Mouse (Mus musculus): Measurements from ENCODE around the gene Rgs6. TPM values are rescaled to one million over a fixed set of nuclear protein-coding genes. Genes with fewer than 3 reads are reported as not detected.
A peak's percentile ranks its signal among the peaks of the same experiment; 100 is the strongest.

Gene Rgs6
- total and polyA plus RNA-seq, 3 experiments, result 7.3 to 12.6 (median 10.2) TPM

GRCm38 (mm10) chr12:83178770-83179169 is 590.7 kb downstream of the Rgs6 start:
- Histone ChIP-seq H3K79me2 (replicated peaks; ENCODE audit: control insufficient read depth, insufficient read depth, low read length) (no peaks in the 10 kb centered on the region), H3K27ac (no peak overlapping the region), H3K27me3 (ENCODE audit: control insufficient read depth, insufficient read depth, low read length) (no peaks in the 10 kb centered on the region), H3K4me1 (ENCODE audit: control insufficient read depth, insufficient read depth, low read length) (no peaks in the 10 kb centered on the region), H3K36me3 (ENCODE audit: control insufficient read depth, insufficient read depth, low read length) (no peaks in the 10 kb centered on the region), H3K4me3 (no peak overlapping the region), H3K9ac (ENCODE audit: low read depth, low read length) (no peak overlapping the region)
- DNase-seq, result no peak
- TF ChIP-seq EP300 (IDR thresholded peaks at IDR 0.05; ENCODE audit: insufficient read depth, low read depth, low read length) (no peak), CTCF (IDR thresholded peaks at IDR 0.05) (no peak), POLR2A (IDR thresholded peaks at IDR 0.05; ENCODE audit: insufficient read depth, low read depth, low read length) (no peak)
- 84% methylated on average over 2 of the region's 2 CpGs for WGBS
- intact Hi-C loops (cut with DNase I), result no loop called here

GRCm38 (mm10) chr12:83179860-83180259 is 591.8 kb downstream of the Rgs6 start:
- Histone ChIP-seq H3K27ac (no peak overlapping the region), H3K36me3 (ENCODE audit: control insufficient read depth, insufficient read depth, low read length) (no peaks in the 10 kb centered on the region), H3K4me3 (no peak overlapping the region), H3K4me1 (ENCODE audit: control insufficient read depth, insufficient read depth, low read length) (no peaks in the 10 kb centered on the region), H3K79me2 (replicated peaks; ENCODE audit: control insufficient read depth, insufficient read depth, low read length) (no peaks in the 10 kb centered on the region), H3K9ac (ENCODE audit: low read depth, low read length) (no peak overlapping the region), H3K27me3 (ENCODE audit: control insufficient read depth, insufficient read depth, low read length) (no peaks in the 10 kb centered on the region)
- DNase-seq, result no peak
- intact Hi-C loops (cut with DNase I), result no loop called here
- WGBS, result 63% methylated on average over 1 of the region's 1 CpGs
- no peak for TF ChIP-seq CTCF (IDR thresholded peaks at IDR 0.05)
- no peak for TF ChIP-seq POLR2A (IDR thresholded peaks at IDR 0.05; ENCODE audit: insufficient read depth, low read depth, low read length)
- no peak for TF ChIP-seq EP300 (IDR thresholded peaks at IDR 0.05; ENCODE audit: insufficient read depth, low read depth, low read length)

GRCm38 (mm10) chr12:83180561-83180960 is 592.5 kb downstream of the Rgs6 start:
- Histone ChIP-seq H3K79me2 (replicated peaks; ENCODE audit: control insufficient read depth, insufficient read depth, low read length) (no peaks in the 10 kb centered on the region), H3K27me3 (ENCODE audit: control insufficient read depth, insufficient read depth, low read length) (no peaks in the 10 kb centered on the region), H3K4me1 (ENCODE audit: control insufficient read depth, insufficient read depth, low read length) (no peaks in the 10 kb centered on the region), H3K27ac (no peak overlapping the region), H3K9ac (ENCODE audit: low read depth, low read length) (no peak overlapping the region), H3K36me3 (ENCODE audit: control insufficient read depth, insufficient read depth, low read length) (no peaks in the 10 kb centered on the region), H3K4me3 (no peak overlapping the region)
- WGBS, result 75% methylated on average over 6 of the region's 6 CpGs
- DNase-seq, result no peak
- TF ChIP-seq POLR2A (IDR thresholded peaks at IDR 0.05; ENCODE audit: insufficient read depth, low read depth, low read length) (no peak), EP300 (IDR thresholded peaks at IDR 0.05; ENCODE audit: insufficient read depth, low read depth, low read length) (no peak)
- intact Hi-C loops (cut with DNase I), result no loop called here

- DNase-seq, result no peak
- no peaks in the 10 kb centered on the region for H3K4me1 ChIP-seq (ENCODE audit: control insufficient read depth, insufficient read depth, low read length)
- no peaks in the 10 kb centered on the region for H3K79me2 ChIP-seq (replicated peaks; ENCODE audit: control insufficient read depth, insufficient read depth, low read length)
- H3K4me3 ChIP-seq, result no peak overlapping the region
- no peak for TF ChIP-seq EP300 (IDR thresholded peaks at IDR 0.05; ENCODE audit: insufficient read depth, low read depth, low read length)
- no peaks in the 10 kb centered on the region for H3K36me3 ChIP-seq (ENCODE audit: control insufficient read depth, insufficient read depth, low read length)
- H3K27me3 ChIP-seq (ENCODE audit: control insufficient read depth, insufficient read depth, low read length), result no peaks in the 10 kb centered on the region
- WGBS, result 58% methylated on average over 3 of the region's 3 CpGs
- H3K27ac ChIP-seq, result no peak overlapping the region
- intact Hi-C loops (cut with DNase I), result no loop called here
- H3K9ac ChIP-seq (ENCODE audit: low read depth, low read length), result no peak overlapping the region
These were observed 613.6 kb downstream of the Rgs6 start for GRCm38 (mm10) chr12:83201674-83202073.

- no peaks in the 10 kb centered on the region for H3K27me3 ChIP-seq (ENCODE audit: control insufficient read depth, insufficient read depth, low read length)
- TF ChIP-seq POLR2A (IDR thresholded peaks at IDR 0.05; ENCODE audit: insufficient read depth, low read depth, low read length) (no peak), EP300 (IDR thresholded peaks at IDR 0.05; ENCODE audit: insufficient read depth, low read depth, low read length) (no peak), CTCF (IDR thresholded peaks at IDR 0.05) (no peak)
- H3K4me3 ChIP-seq, result no peak overlapping the region
- 51% methylated on average over 5 of the region's 5 CpGs for WGBS
- H3K36me3 ChIP-seq (ENCODE audit: control insufficient read depth, insufficient read depth, low read length), result no peaks in the 10 kb centered on the region
- H3K4me1 ChIP-seq (ENCODE audit: control insufficient read depth, insufficient read depth, low read length), result peaks cover 3% of the 10 kb centered on the region
- intact Hi-C loops (cut with DNase I), result no loop called here
- H3K27ac ChIP-seq, result no peak overlapping the region
- DNase-seq, result peak in 1 of 2 experiments; percentile 13
- no peaks in the 10 kb centered on the region for H3K79me2 ChIP-seq (replicated peaks; ENCODE audit: control insufficient read depth, insufficient read depth, low read length)
- H3K9ac ChIP-seq (ENCODE audit: low read depth, low read length), result no peak overlapping the region
These were observed 616.3 kb downstream of the Rgs6 start for GRCm38 (mm10) chr12:83204361-83204760.

- H3K4me1 ChIP-seq (ENCODE audit: control insufficient read depth, insufficient read depth, low read length), result peaks cover 3% of the 10 kb centered on the region
- H3K9ac ChIP-seq (ENCODE audit: low read depth, low read length), result no peak overlapping the region
- H3K4me3 ChIP-seq, result no peak overlapping the region
- 52% methylated on average over 6 of the region's 6 CpGs for WGBS
- H3K27ac ChIP-seq, result no peak overlapping the region
- no peaks in the 10 kb centered on the region for H3K79me2 ChIP-seq (replicated peaks; ENCODE audit: control insufficient read depth, insufficient read depth, low read length)
- DNase-seq, result no peak
- no peaks in the 10 kb centered on the region for H3K27me3 ChIP-seq (ENCODE audit: control insufficient read depth, insufficient read depth, low read length)
- H3K36me3 ChIP-seq (ENCODE audit: control insufficient read depth, insufficient read depth, low read length), result no peaks in the 10 kb centered on the region
- intact Hi-C loops (cut with DNase I), result no loop called here
- TF ChIP-seq EP300 (IDR thresholded peaks at IDR 0.05; ENCODE audit: insufficient read depth, low read depth, low read length) (no peak), POLR2A (IDR thresholded peaks at IDR 0.05; ENCODE audit: insufficient read depth, low read depth, low read length) (no peak), CTCF (IDR thresholded peaks at IDR 0.05) (no peak)
These were observed 618.8 kb downstream of the Rgs6 start for GRCm38 (mm10) chr12:83206866-83207265.

Measured in heart, adult 2 months (tissue).